ENCODE assay signal across 12 mouse cellular contexts in the genomic region with DNA sequence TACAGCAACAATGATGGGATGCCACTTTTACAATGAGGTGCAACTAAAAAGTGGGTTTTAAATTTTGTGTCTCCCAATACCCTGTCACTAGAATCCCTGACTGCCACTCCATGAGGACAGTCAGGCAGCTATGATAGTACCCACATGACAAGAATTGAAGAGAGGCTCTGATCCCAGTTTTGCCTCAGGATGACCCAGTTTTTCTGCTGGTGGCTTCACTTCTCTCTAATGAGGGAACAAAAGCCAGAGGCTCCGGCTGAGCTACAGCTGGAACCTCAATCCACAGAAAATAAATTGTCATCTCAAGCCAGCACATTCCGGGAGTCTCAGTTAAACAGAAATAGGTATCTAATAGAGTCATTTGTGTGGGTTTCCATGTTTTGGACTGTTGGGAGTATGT.
A peak's percentile ranks its signal among the peaks of the same experiment; 100 is the strongest.
DNase-seq lines count a peak whose midpoint lies in the region; ATAC-seq lines count a peak whose summit lies in the region.
"Had no signal": no experiment of that assay in that cellular context is flagged by ENCODE, and none has a peak within 500 bp of the region (broad histone marks: within the 10 kb centered on the region; RNA-seq: fewer than 3 reads in every experiment).

No protein-coding gene starts in this region.

- peak; percentile 2 for DNase-seq in embryo, embryonic 10.5 days (ENCODE audit: low spot score)
- DNase-seq in embryo, embryonic 11 days: no peak
- DNase-seq in cerebellum, adult 11 months: peak; percentile 22
- DNase-seq in adrenal gland, adult 2 months: no peak
- DNase-seq in frontal cortex, postnatal 25 days (ENCODE audit: low spot score in 2 of 2): no peak
- no peak for DNase-seq in spleen, postnatal 10 days (ENCODE audit: low spot score in 2 of 2)
- DNase-seq: adrenal gland, postnatal 10 days; lung, adult 2 months had no signal

- H3K4me3 ChIP-seq in forebrain, embryonic 13.5 days: no peak overlapping the region
- H3K4me3 ChIP-seq in midbrain, embryonic 12.5 days: no peak overlapping the region

- H3K27me3 ChIP-seq in forebrain, embryonic 13.5 days: no peaks in the 10 kb centered on the region
- H3K27me3 ChIP-seq in midbrain, embryonic 12.5 days: no peaks in the 10 kb centered on the region
- H3K27me3 ChIP-seq: embryonic facial prominence, embryonic 12.5 days had no signal

- no peaks in the 10 kb centered on the region for H3K9me3 ChIP-seq in forebrain, embryonic 13.5 days (replicated peaks)
- H3K9me3 ChIP-seq in midbrain, embryonic 12.5 days: no peaks in the 10 kb centered on the region
- H3K9me3 ChIP-seq: embryonic facial prominence, embryonic 12.5 days; G1E had no signal

- no peak for ATAC-seq in forebrain, embryonic 13.5 days
- no peak for ATAC-seq in midbrain, embryonic 12.5 days (ENCODE audit: low FRiP score, low read depth)

- peaks cover 21% of the 10 kb centered on the region for H3K4me1 ChIP-seq in forebrain, embryonic 13.5 days
- H3K4me1 ChIP-seq in midbrain, embryonic 12.5 days: peaks cover 17% of the 10 kb centered on the region

- no peaks in the 10 kb centered on the region for H3K36me3 ChIP-seq in forebrain, embryonic 13.5 days (ENCODE audit: poor library complexity, severe bottlenecking)
- H3K36me3 ChIP-seq in midbrain, embryonic 12.5 days: no peaks in the 10 kb centered on the region
- H3K36me3 ChIP-seq: embryonic facial prominence, embryonic 12.5 days; G1E had no signal

- H3K4me2 ChIP-seq in forebrain, embryonic 13.5 days: peak overlapping the region; percentile 66
- H3K4me2 ChIP-seq in midbrain, embryonic 12.5 days (replicated peaks): peak overlapping the region; percentile 55

- 27% methylated on average over 2 of the region's 2 CpGs for WGBS in forebrain, embryonic 13.5 days
- 47% methylated on average over 2 of the region's 2 CpGs for WGBS in midbrain, embryonic 12.5 days

- H3K9ac ChIP-seq in forebrain, embryonic 13.5 days: peak overlapping the region; percentile 14; the same call in 1 of the 2 replicates
- peak overlapping the region; percentile 49; the same call in 1 of the 2 replicates for H3K9ac ChIP-seq in midbrain, embryonic 12.5 days (replicated peaks)
- H3K9ac ChIP-seq: embryonic facial prominence, embryonic 12.5 days had no signal

- peak overlapping the region; percentile 97 for H3K27ac ChIP-seq in forebrain, embryonic 13.5 days
- H3K27ac ChIP-seq in midbrain, embryonic 12.5 days (replicated peaks): peak overlapping the region; percentile 97

Comparison
In these comparisons a context has a peak if more than half of its experiments do, and no peak if none do; other contexts are left out.
1. DNase-seq: peak in embryo, embryonic 10.5 days (single experiment) and cerebellum, adult 11 months (single experiment); none in embryo, embryonic 11 days (single experiment), adrenal gland, adult 2 months (single experiment), frontal cortex, postnatal 25 days (0 of 2) and spleen, postnatal 10 days (0 of 2).